Mouse (Mus musculus) frontal cortex, postnatal 10 days (tissue): Measurements from ENCODE around the gene Dtnbp1.

ENCODE experiments used
- DNase-seq, 2 experiments: peaks; one replicate each; pipeline ENCODE4 v3.0.0; 2022; ENCODE audit warnings: low spot score in 2 of 2, mixed read lengths in 1 of 2

The Dtnbp1 gene

DNA sequence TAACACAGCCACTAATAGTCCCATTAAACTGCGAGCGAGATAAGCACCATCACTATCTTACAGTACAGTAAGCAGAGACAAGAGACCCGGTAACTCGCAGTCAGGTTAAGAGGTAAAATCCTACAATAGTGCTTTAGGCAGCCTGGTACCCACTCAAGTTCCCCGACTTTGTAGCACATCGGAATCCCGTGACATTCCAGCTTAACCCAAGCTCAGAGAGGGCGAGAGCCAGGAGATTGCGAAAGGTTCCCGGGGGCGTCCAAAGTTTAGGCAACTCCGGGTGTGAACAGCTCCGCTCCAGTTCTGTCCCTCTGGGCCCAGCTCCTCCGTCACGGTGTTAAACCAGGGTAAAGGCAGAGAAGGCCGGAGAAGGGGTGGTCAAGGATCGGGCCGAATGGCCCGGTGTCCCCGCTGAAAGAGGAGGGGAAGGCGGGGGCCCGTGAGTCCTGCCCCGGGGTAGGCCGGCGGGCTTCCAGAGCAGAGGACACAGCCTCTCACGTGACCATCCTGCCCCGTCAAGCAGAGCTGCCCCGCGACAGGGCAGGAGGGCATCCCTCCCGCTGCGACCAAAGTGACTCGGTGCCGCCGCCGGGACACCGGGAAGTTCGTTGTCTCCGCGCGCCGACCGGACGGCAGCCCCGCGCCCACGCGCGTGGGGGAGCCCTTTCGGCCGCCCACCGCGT is 578 bp downstream of the Dtnbp1 start:
- DNase-seq = peak in 1 of 2 experiments; percentile 60

DNA sequence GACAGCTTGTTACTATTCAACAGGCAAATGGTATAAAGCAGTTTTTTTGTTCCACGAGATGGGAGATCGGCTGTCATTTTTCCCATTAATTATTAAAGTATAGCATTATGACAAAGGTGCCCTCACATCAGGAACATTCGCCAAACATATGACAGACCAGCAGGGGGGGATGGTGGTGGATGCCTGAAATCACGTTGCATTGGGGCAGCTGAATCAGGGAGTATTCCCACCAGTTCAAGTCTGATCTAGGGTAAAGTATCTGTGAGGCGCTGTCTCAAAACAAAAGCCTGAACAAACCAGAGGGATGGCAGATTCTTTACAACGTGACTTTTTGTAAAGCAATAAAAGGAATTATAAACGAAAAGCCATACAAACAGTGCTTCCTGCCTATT is 1.1 kb downstream of the Dtnbp1 start:
- DNase-seq = no peak

DNA sequence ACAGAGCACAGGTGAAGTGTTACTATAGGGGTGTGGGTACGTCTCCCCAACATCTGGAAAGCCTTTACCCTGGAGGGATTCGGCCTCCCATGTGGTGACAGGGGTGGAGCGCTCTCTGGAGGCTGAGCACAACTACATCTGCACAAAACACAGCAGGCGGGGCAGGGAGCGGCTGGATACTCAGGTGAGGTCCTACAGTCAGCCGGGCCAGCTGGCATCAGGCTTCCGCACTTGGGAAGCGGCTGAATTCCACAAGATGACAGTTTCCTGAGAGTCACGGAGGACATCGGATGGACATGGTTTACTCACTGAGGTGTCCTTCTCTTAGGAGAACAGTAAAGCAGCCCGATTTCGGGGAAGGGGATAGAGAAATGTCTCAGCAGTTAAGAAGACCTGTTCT is 2.7 kb downstream of the Dtnbp1 start:
- no peak for DNase-seq

DNA sequence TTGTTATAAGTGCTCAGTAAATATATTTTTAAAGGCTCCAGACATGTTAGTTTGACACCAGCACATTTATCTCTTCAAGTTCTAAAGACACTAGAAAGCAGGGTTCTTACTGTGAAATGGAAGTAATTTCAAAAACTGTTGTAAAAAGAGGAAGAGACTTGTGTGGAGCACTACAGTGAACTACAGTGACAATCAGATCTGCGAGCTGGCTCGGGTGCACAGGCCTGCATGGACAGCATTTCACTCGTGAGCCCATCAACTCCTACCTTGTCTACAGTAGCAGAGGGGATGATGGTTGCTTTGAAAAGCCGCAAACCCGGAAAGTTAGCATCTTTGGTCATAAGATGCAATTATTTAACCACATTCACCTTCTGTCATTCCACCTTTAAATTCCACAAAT is 5.6 kb downstream of the Dtnbp1 start:
- no peak for DNase-seq

DNA sequence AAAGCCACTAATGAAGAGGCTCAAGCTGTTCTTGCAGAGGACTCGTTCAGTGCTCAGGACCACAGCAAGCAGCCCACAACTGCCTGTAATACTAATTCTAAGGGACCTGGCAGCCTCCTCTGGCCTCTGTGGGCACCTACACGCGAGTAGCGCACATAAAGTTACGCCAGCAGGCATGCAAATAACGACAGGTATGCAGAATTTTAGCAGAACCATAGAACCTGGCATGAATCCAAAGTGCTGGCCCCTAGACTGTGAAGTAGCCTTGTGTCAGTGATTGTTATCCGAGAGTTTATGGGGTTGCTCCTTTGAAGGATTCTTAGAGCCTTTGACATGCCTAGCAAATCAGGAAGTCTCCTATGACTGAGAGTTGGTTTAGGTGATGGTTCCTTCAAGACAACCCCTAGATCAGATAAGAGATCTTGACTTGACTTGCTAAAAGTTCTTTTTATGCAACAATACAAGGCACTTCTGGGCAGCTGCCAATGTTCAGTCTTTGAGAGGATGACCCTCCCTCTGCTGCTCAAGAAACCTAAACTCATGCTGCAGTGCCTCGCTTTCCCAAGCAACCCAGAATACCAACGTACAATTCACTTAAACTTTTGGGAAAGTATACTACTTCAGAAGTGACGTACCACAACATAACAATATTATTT is 9.3 kb downstream of the Dtnbp1 start:
- no peak for DNase-seq

DNA sequence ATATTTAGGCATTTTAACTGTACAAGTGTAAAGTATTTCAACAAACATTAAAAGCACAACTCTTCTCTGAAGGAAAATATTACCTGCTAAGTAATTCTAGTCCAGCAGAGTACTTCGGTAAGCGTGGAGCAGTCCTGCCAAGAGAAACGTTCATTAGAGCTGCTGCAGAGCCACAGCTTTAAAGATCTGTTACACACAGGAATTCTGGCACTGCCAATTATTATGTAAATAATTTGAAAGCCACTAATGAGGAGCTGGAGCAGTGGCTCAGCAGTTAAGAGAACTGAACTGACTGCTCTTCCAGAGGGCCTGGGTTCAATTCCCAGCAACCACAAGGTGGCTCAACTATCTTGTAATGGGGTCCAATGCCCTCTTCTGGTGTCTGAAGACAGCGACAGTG is 10.0 kb downstream of the Dtnbp1 start:
- DNase-seq = no peak

DNA sequence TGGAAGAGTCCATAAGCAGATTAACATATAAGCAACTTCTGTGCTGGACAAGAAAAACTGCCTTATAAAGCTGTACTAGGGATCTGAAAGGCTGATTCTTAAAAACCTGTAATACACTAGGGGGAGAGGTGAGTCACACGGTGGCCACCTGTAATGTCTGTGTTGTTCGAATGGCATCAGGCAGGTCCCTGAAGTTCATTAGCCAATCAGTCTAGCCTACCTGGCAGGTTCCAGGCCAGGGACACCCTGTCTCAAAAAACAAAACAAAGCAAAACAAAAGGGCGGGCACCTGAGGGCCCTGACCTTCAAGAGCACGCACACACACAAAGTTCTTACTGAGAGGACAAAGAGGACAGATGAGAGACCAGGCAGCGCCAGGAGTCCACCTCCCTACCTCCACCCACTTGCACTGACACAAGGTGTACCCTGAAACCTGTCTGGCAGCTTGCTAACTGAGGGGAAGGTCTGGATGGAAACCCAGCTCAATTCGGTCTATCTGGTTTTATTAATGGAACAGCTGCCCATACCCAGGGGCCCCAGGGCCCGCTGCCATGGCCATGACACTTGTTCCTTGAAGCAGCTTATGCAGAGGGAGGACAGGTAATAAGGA is 11.8 kb downstream of the Dtnbp1 start:
- DNase-seq = no peak

DNA sequence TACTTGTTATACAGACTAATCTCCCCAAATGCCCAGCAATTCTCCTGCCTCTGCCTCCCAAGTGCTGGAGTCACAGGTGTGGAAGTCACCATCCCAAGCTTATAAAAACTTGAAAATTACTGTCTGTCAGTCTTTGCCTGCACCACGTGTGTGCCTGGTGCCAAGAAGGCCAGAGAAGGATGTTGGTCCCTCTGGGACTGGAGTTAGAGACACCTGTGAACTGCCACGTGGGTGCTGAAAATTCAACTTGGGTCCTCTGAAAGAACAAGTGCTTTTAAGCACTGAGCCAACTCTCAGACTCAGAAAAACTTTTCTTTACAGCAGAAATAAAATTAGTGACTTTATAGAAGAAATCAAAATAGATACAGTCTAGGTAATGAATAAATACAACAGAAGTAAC is 15.6 kb downstream of the Dtnbp1 start:
- DNase-seq = no peak

DNA sequence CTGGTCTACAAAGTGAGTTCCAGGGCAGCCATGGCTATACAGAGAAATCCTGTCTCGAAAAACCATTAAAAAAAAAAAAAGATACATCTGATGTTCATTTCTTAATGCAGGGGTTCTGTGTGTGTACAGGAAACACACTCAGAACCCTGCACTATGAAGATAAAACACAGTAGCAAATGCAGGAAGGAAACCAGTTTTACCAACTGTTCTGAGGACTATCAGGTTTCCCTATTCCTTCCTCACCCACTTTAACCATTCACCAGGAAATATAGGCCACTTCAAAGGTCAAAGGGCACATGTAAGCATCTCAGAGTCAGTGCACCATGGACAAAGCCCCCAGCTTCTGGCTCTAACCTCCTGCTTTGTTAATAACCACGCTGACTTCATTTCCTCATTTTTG is 16.6 kb downstream of the Dtnbp1 start:
- no peak for DNase-seq

DNA sequence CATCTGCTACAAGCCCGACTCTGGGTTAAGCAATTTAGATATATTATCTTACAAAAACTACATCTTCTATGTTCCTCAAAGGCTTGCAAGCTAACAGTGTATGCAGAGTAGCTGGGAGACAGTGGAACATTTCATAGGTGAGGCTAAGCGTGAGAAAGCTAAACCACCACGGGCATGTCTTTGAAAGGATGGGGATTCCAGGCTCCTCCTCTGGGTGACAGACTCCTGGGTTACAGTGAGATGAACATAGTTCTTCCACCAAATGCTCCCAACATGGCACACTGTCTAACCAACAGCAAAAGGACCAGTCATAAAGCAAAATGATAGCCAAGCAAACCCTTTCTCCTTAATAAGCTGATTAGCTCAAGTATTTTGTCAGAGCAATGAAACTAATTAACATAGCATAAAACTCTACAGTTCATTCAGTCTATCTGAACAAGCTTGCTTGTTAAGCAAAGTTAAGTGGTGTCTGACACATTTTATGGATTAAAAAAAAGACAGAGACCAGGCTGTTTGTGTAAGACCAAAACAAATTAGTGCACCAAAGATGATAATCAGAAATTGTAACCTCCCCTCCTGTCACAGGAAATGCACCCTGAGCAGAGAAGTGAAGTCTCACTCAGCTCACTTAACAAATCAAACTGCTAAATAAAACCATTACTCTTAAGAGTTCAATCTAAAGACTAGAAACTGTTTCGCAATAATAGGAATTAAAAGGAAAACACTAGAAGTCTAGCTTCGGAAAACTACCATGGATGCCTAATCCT is 18.1 kb downstream of the Dtnbp1 start:
- DNase-seq = no peak

DNA sequence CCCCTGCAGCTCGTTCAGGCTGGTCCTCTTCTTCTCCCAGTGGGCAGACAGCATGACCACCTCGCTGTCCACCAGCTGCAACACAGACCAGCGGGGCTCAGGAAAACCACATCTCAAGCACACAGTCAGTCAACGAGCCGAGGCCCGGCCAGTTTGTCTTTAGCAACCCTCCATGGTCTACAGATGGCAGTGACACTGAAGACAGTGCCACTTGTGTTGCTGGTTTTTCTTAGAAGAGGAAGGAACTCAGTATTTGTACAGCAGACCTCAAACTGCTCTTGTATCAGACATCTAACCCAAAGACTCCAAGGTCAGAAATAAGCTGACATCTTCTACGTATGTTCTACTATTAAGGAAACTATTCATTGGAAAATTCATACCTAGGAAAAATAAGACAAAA is 19.1 kb downstream of the Dtnbp1 start:
- no peak for DNase-seq

DNA sequence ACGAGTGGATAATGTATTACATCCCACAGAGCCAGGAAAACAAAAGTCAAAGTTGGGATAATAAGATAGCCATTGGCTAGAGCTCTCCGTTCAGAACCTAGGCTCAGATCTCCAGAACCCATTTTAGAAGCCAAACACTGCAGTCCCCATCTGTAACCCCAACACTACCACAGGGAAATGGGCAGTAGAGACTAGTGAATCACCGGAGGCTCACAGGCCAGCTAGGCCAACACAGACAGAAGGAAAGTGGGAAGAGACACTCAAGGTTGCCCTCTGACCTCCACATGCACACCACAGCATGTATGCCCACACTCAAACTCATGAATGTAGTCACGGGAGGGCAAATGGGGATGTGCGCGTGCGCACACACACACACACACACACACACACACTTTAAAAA is 22.5 kb downstream of the Dtnbp1 start:
- DNase-seq = no peak

DNA sequence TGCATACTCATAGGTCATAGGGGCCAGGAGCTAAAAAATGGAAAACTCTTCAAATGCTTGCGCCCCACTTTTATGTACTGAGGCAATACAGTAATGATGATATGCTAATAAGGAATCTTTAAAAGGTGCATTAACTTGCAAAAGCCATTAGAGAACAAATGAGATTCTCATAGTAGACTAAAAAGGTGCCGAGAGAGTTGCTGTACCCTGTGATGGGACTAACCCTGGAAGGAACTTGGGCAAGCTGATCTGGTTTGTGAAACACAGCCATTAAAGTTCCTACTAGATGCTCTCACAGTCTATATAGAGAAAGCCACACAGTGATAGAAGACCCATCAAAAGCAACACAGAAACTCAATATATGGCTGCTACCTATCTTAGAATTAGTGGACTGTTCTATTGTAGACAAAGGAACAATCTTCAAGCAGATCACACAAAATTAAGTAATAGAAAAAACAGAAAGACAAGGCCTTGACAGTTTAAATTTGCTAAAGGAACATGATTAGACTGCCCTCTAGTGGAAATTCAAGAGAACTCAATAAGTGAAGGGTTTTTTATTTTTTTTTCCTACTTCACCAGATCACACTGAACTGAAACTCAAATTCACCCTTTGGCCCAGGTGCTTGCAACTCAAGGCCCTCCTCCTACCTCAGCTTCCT is 24.3 kb downstream of the Dtnbp1 start:
- DNase-seq = no peak

DNA sequence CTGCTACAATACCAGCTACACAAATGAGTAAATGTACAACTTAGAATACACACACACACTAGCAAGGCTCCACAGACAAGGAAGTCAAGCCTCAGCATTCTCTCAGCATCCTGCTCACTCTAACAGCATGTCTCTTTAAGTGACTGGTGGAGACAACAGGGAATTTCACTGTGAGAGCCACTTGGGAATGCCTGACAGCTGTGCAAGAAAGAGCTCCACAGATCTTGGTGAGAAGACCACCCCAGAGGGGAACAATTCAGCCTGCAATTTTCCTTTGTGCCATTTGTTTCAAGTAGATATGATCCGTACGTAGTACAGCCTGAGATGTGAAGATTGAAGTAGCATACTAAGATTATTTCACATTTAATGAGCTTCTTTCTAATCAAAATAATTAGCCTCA is 24.9 kb downstream of the Dtnbp1 start:
- no peak for DNase-seq

DNA sequence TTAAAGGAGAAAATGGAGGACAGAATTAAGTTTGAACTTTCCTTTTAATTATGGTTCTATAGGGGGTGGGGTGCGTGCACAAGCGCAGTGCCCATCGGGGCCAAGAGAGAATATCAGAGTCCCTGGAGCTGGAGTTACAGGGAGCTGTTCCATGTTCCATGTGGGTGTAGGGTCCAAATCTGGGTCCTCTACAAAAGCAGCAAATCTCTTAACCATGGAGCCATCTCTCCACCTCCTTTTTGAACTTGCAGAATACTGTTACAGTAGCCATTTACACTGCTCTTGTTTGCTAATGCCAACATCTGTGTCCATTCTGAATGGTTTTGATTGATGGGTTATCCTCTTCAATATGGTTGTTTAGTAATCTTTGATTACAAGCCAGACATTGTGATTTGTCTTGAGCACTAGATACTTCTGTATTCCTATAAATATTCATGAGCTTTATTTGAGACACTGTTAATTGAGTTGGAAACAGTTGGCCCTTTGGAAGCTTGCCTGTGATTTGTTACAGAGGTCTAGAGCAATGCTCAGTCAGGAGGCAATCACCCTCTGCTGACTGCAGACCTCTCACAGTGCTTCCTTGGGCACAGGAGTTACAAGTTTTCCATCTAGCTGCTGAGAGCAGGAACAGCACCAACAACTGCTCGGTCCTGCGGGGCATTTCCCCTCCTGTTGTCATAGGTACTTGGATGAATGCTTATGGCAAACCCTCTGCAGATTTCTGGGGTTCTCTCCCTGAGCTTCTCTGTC is 41.2 kb downstream of the Dtnbp1 start:
- DNase-seq = no peak

DNA sequence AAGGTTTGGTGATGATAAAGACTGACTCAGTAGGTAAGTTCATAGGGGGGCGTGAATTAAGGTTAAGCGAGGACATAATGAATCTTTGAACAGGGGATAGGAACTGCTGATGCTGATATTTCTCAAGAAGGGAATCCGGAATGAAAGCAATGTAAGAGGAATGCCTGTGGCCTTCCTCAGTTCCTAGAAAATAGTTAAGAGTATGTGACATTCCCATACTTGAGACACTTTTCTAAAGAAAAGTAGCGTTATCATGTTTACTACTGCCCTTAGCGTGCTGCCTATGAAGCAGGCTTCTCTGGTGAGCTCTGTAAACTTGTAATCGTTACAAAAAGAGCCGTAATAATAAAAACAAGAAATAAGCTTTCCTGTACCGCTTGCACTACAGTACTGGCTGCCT is 44.9 kb downstream of the Dtnbp1 start:
- no peak for DNase-seq

DNA sequence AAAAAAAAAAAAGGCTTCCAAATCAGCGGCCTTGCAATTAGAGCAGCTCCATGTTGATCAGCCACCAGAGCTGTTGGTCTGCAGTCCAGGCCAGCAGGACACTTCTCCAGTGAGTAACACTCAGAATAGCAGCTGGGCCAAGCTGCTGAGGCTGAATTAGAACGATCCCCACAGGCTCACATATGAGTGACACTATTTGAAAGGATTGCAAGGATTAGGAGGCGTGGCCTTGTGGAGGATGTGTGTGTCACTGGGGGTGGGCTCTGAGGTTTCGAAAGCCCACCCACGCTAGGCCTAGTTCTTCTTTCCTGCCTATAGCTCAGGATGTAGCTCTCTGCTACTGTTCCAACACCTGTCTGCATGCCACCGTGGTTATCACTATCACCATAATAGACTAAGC is 46.2 kb downstream of the Dtnbp1 start:
- no peak for DNase-seq

DNA sequence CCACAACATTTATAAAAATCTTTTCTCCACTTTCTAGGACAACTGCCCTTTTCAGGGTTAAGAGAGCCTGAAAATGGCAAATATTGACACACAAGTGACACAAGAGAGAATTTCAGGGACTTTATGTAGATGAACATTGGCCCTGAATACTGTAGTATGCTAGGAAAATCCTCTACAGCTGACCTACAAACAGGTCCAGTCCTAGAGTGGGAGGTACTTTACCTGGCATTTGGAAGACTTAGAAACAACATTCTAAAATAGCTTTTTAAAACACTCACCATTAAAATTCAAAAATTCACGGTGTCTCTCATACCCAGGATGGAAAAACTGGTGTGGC is 47.7 kb downstream of the Dtnbp1 start:
- DNase-seq = no peak

DNA sequence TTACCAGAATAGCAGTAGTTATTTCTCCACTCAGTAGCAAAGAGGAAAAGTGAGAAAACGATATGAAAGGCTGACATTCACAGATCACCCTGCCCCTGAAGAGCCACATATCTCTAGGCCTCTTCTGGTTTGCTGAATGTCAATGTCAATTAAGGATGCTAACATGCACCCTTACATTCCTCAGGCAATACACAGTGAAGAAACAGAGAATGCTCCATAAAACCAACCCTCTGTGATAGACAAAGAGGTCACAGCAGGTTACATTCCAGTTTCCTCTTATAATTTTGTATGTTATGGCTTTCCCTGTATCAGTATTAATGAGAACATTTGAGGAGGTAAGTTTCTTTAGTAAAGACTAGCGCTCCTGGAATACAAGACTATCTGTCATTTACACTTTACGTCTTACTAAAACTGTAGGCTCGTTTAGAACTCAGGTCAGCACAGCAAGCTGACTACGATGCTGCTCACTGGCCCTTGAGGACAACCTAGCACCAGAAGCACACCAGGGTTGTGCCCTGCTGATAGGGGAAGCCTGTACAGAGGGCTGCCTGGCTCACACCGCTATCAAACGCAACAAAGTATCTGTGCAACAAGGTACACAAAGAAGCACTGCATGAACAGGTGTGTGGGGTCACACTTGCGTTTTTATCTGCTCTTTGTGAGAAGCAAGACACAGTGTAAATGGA is 48.3 kb downstream of the Dtnbp1 start:
- no peak for DNase-seq

DNA sequence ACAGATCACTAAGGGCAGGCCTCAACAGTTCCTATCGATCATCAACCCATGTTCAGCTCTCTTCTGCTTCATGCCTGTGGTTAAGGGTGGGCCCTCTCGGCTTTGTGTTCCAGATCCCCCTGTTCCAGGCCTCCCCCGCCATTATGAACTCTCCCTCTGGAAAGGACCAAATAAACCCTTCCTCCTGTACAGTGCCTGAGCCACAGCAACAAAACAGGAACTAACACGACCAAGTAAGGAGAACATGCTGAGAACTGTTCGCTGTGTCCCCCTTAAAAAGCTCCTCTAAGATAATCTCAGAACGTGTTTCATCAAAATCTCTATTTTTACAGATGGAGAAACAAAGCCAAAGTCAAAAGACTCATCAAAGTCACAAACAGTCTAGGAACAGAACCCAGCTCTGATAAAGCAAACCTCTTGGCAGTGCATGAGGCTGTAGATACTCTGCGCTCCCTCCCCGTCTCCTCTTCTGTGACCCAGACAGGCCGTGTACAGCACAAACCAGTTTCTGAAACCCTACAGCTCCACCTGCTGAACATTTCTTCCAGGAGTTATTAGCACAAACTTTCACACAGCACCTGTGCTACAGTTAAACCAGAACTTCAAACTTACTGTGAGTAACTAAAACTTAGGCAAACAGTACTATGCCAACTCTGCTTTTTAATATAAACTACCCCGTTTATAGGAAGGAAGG is 49.4 kb downstream of the Dtnbp1 start:
- no peak for DNase-seq
